Mouse (Mus musculus): ENCODE measurements around the gene Cir1. TPM values are rescaled to one million over a fixed set of nuclear protein-coding genes. Genes with fewer than 3 reads are reported as not detected.

Gene Cir1
- 23.8 and 25.5 TPM in 2 replicates for polyA plus RNA-seq (2014; fragmentation: Nextera tagmentation; extraction: Ambion mirVana)

DNA sequence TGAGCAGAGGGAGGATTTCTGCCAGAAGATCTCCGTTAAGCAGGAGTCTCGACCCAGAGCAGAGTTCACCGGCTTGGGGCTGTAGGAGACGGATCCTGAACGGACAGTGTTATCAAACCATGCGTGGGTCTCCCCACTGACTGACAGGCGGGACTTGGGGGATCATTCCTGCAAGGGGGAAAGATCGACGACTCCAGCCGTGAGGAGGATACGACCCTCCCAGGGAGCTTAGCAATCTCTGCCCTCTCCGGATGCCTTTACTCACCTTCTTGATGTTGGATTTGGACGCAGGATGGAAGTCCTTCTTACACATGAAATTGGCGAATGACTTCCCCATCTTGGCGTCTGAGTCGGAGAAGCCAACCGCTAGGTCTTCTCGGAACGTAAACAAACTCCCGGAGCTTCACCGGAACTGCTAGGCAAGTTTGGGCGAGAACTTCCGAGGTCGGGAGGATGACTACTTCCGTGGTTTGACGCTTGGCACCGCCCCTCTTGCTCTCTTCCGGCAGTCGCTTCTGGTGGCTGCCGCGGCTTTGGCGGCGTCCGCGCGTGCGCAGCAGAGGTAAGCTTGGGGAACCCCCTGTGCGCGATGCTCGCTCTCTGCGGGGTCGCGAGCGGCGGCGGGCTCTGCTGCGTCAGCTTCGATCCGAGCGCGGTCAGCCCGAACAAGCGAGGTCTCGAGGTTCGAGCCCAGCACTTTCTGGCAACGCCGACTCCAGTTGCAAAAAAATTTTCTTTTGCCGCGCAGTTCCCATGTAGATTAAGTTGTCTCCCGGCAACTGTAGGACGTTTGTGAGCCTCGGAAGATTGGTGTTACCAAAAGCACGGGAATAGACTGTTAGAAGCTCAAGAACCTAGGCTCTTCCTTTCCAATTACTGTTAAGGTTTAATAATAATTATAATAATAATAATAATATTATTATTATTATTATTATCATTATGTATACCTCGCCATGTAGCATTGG lies at the start of gene Cir1, which contains the start of gene Scrn3:
Cir1 (minus strand) TSS at position 550 of the 965 bp plus-strand sequence.
Scrn3 (plus strand) TSS at position 450 of the 965 bp plus-strand sequence.
- peaks cover 21% of the 10 kb centered on the region for H3K36me3 ChIP-seq (ENCODE audit: control insufficient read depth, insufficient read depth, low read length)
- peak within 1 kb of the TSS; percentile 72 for H3K9ac ChIP-seq (ENCODE audit: low read depth, low read length)
- DNase-seq (ENCODE audit: low spot score): peak; percentile 99
- H3K4me1 ChIP-seq (ENCODE audit: control insufficient read depth, insufficient read depth, low read length): peaks cover 5% of the 10 kb centered on the region; the same call in 1 of the 2 replicates
- H3K9me3 ChIP-seq (ENCODE audit: control insufficient read depth, low read length): no peaks in the 10 kb centered on the region
- peak within 1 kb of the TSS; percentile 92 for H3K27ac ChIP-seq (replicated peaks; ENCODE audit: low read depth, low read length)
- peak; percentile 98 for ATAC-seq (ENCODE audit: low read depth)
- peak within 1 kb of the TSS; percentile 93 for H3K4me2 ChIP-seq (ENCODE audit: low read depth, low read length)
- under 1% methylated on average over 55 of the region's 64 CpGs for WGBS
- peak within 1 kb of the TSS; percentile 89 for H3K4me3 ChIP-seq (ENCODE audit: low read depth, low read length)
- no peaks in the 10 kb centered on the region for H3K27me3 ChIP-seq (replicated peaks; ENCODE audit: control insufficient read depth, insufficient read depth, low read length)

DNA sequence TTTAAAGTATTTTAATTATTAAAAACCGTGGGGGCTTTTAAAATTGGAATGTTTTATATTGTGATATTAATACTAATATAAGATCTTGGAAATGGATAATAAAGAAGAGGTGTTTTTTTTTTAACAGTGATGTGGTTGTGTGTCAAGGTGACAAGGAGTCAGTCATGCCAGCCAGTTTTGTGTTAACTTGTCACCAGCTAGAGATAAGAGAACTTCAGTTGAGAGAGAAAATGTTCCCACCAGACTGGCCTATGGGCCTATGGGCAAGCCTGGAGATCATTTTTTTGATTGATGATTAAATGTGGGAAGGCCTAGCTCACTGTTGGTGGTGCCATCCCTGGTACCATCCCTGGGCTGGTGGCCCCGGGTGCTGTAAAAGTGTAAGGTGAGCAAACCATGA lies 48.0 kb upstream of the Cir1 start:
- H3K27me3 ChIP-seq (replicated peaks; ENCODE audit: control insufficient read depth, insufficient read depth, low read length): no peaks in the 10 kb centered on the region
- H3K27ac ChIP-seq (replicated peaks; ENCODE audit: low read depth, low read length): no peak overlapping the region
- 85% methylated on average over 2 of the region's 2 CpGs for WGBS
- H3K9me3 ChIP-seq (ENCODE audit: control insufficient read depth, low read length): no peaks in the 10 kb centered on the region
- 0 out of 2 replicates have a peak, but pooled peaks cover 7% of the 10 kb centered on the region for H3K36me3 ChIP-seq (ENCODE audit: control insufficient read depth, insufficient read depth, low read length)
- H3K4me1 ChIP-seq (ENCODE audit: control insufficient read depth, insufficient read depth, low read length): 0 out of 2 replicates have a peak, but pooled peaks cover 3% of the 10 kb centered on the region
- ATAC-seq (ENCODE audit: low read depth) (no peak), DNase-seq (ENCODE audit: low spot score) (no peak)
- no peak overlapping the region for H3K4me2 ChIP-seq (ENCODE audit: low read depth, low read length)
- H3K4me3 ChIP-seq (ENCODE audit: low read depth, low read length): no peak overlapping the region
- no peak overlapping the region for H3K9ac ChIP-seq (ENCODE audit: low read depth, low read length)

DNA sequence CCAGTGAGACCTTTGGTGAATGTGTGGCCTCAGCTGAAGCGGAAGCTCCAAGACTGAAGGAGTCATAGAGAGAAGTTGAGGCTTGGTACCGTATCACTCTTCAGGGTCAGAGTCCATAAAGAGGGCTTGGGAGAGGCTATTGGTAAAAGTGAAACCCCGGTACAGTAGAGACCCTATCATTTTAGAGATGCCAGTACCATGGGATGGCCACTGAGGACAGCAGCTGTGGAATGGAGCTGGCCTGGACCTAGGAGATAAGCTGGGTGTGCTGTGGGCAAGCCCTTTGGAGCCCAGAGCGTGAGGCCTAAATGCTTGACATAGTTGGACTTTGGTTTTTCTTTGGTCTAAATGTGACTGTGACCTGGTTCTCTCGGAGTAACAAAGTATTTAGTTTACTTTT lies 47.4 kb upstream of the Cir1 start:
- Histone ChIP-seq H3K36me3 (ENCODE audit: control insufficient read depth, insufficient read depth, low read length) (0 out of 2 replicates have a peak, but pooled peaks cover 7% of the 10 kb centered on the region), H3K4me3 (ENCODE audit: low read depth, low read length) (no peak overlapping the region)
- ATAC-seq (ENCODE audit: low read depth): no peak

DNA sequence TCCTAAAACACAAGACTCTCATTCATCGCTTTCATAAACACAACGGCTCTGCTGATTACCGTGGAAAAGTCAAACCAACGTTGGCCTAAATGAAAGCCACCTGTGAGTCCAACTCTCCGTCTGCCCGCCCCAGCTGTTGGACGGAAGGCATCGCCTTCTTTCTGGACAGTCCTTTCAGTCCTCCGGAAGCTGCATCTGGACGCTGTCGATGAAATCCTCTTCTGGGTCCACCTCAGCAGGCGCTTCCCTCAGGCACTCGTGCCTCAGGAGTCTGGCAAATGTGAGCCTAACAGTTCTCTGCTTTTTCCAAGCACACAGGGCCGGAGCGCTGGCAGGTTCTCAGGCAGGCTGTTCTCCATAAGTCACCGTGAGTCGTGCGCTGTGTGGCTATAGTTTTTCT lies 44.5 kb upstream of the Cir1 start:
- no peaks in the 10 kb centered on the region for H3K9me3 ChIP-seq (ENCODE audit: control insufficient read depth, low read length)
- H3K4me1 ChIP-seq (ENCODE audit: control insufficient read depth, insufficient read depth, low read length): 0 out of 2 replicates have a peak, but pooled peaks cover 4% of the 10 kb centered on the region
- peak overlapping the region; percentile 26 for H3K4me3 ChIP-seq (ENCODE audit: low read depth, low read length)
- 0 out of 2 replicates have a peak, but pooled peaks cover 5% of the 10 kb centered on the region for H3K36me3 ChIP-seq (ENCODE audit: control insufficient read depth, insufficient read depth, low read length)
- 27% methylated on average over 18 of the region's 18 CpGs for WGBS
- DNase-seq (ENCODE audit: low spot score) (peak; percentile 70), ATAC-seq (ENCODE audit: low read depth) (peak; percentile 30; the same call in 1 of the 2 replicates)
- H3K27ac ChIP-seq (replicated peaks; ENCODE audit: low read depth, low read length): peak overlapping the region; percentile 53
- peak overlapping the region; percentile 46 for H3K9ac ChIP-seq (ENCODE audit: low read depth, low read length)
- no peaks in the 10 kb centered on the region for H3K27me3 ChIP-seq (replicated peaks; ENCODE audit: control insufficient read depth, insufficient read depth, low read length)
- peak overlapping the region; percentile 50 for H3K4me2 ChIP-seq (ENCODE audit: low read depth, low read length)

More for the DNA sequence above, 47.4 kb upstream of the Cir1 start:
- no peaks in the 10 kb centered on the region for H3K9me3 ChIP-seq (ENCODE audit: control insufficient read depth, low read length)
- no peak overlapping the region for H3K4me2 ChIP-seq (ENCODE audit: low read depth, low read length)
- H3K4me1 ChIP-seq (ENCODE audit: control insufficient read depth, insufficient read depth, low read length): 0 out of 2 replicates have a peak, but pooled peaks cover 3% of the 10 kb centered on the region
- H3K27me3 ChIP-seq (replicated peaks; ENCODE audit: control insufficient read depth, insufficient read depth, low read length): no peaks in the 10 kb centered on the region
- WGBS: 92% methylated on average over 5 of the region's 5 CpGs
- no peak for DNase-seq (ENCODE audit: low spot score)
- H3K27ac ChIP-seq (replicated peaks; ENCODE audit: low read depth, low read length): no peak overlapping the region
- H3K9ac ChIP-seq (ENCODE audit: low read depth, low read length): no peak overlapping the region

DNA sequence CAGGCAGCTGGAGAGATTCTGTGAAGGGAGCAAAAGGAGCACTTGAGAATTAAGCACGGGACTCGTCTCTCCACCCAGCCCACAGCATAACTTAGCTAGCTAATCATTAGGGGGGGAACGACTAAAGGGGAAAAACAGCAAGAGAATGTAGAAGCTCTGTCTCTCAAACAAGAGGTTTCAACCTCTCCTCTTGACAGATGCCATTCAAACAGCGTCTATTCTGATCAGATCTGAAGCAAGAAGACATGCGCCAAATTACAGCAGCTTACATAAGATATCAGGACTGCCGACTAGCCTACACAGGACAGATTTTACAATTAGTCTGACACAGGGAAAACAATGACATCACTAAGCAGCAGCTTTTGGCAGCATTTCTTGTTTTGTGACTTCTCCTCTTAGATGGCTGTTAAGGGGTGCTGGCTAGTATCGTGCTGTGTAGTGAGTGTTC lies 39.5 kb upstream of the Cir1 start:
- H3K36me3 ChIP-seq (ENCODE audit: control insufficient read depth, insufficient read depth, low read length): no peaks in the 10 kb centered on the region
- no peaks in the 10 kb centered on the region for H3K27me3 ChIP-seq (replicated peaks; ENCODE audit: control insufficient read depth, insufficient read depth, low read length)
- 46% methylated on average over 7 of the region's 7 CpGs for WGBS
- H3K4me3 ChIP-seq (ENCODE audit: low read depth, low read length): no peak overlapping the region
- peak overlapping the region; percentile 50; the same call in 1 of the 2 replicates for H3K27ac ChIP-seq (replicated peaks; ENCODE audit: low read depth, low read length)
- DNase-seq (ENCODE audit: low spot score): peak; percentile 53
- H3K9ac ChIP-seq (ENCODE audit: low read depth, low read length): no peak overlapping the region
- H3K4me1 ChIP-seq (ENCODE audit: control insufficient read depth, insufficient read depth, low read length): peaks cover 11% of the 10 kb centered on the region; the same call in 1 of the 2 replicates
- no peaks in the 10 kb centered on the region for H3K9me3 ChIP-seq (ENCODE audit: control insufficient read depth, low read length)
- ATAC-seq (ENCODE audit: low read depth): no peak; the same call in 1 of the 2 replicates
- peak overlapping the region; percentile 17; the same call in 1 of the 2 replicates for H3K4me2 ChIP-seq (ENCODE audit: low read depth, low read length)

DNA sequence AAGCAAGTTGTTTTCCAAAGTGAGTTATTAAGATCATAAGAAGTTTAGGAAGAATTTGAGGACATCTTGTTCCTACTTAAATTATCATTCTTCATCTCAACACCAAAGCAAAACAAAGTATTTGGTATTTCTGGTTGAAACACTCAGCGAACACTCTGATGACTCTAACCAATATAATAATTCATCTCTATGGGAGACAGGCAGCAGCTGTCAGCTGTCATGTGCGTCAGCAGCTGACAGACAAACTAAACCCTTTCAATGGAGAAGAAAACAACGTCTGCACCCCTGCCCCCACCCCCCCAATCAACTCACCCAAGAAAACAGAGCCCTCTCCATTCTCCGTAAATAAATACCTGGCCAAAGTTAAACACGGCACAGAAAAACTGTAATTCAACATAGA lies 39.0 kb upstream of the Cir1 start:
- Histone ChIP-seq H3K9ac (ENCODE audit: low read depth, low read length) (no peak overlapping the region), H3K36me3 (ENCODE audit: control insufficient read depth, insufficient read depth, low read length) (no peaks in the 10 kb centered on the region)

DNA sequence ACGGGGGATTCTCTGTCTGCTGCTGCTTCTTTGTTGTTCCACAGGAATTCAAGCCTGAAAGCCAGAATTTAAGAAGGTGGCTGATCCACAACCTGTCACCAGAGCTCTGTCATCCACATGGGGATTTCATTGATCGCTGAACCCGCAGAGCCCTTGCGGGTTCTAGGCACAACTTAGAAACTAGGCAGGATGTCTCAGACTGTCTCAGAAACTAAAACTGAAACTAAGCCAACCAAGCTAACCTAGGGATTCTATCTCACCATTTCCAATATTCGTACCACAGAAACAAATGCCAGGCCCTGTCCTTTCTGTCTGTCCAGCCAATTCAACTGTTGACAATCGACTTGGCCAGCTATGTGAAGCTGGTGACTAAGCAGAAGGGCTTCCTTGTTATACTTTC lies 35.7 kb upstream of the Cir1 start:
- DNase-seq (ENCODE audit: low spot score) (no peak), ATAC-seq (ENCODE audit: low read depth) (no peak)
- WGBS: 86% methylated on average over 6 of the region's 6 CpGs
- H3K36me3 ChIP-seq (ENCODE audit: control insufficient read depth, insufficient read depth, low read length): no peaks in the 10 kb centered on the region
- no peaks in the 10 kb centered on the region for H3K27me3 ChIP-seq (replicated peaks; ENCODE audit: control insufficient read depth, insufficient read depth, low read length)
- H3K4me2 ChIP-seq (ENCODE audit: low read depth, low read length): no peak overlapping the region
- no peaks in the 10 kb centered on the region for H3K9me3 ChIP-seq (ENCODE audit: control insufficient read depth, low read length)
- H3K9ac ChIP-seq (ENCODE audit: low read depth, low read length): no peak overlapping the region
- no peak overlapping the region for H3K4me3 ChIP-seq (ENCODE audit: low read depth, low read length)
- H3K27ac ChIP-seq (replicated peaks; ENCODE audit: low read depth, low read length): no peak overlapping the region
- peaks cover 14% of the 10 kb centered on the region; the same call in 1 of the 2 replicates for H3K4me1 ChIP-seq (ENCODE audit: control insufficient read depth, insufficient read depth, low read length)

More for the DNA sequence above, 39.0 kb upstream of the Cir1 start:
- WGBS: 28% methylated on average over 5 of the region's 5 CpGs
- Histone ChIP-seq H3K27ac (replicated peaks; ENCODE audit: low read depth, low read length) (peak overlapping the region; percentile 50; the same call in 1 of the 2 replicates), H3K4me3 (ENCODE audit: low read depth, low read length) (no peak overlapping the region), H3K9me3 (ENCODE audit: control insufficient read depth, low read length) (no peaks in the 10 kb centered on the region), H3K27me3 (replicated peaks; ENCODE audit: control insufficient read depth, insufficient read depth, low read length) (no peaks in the 10 kb centered on the region), H3K4me2 (ENCODE audit: low read depth, low read length) (peak overlapping the region; percentile 17; the same call in 1 of the 2 replicates), H3K4me1 (ENCODE audit: control insufficient read depth, insufficient read depth, low read length) (peaks cover 14% of the 10 kb centered on the region; the same call in 1 of the 2 replicates)
- DNase-seq (ENCODE audit: low spot score): peak; percentile 47
- ATAC-seq (ENCODE audit: low read depth): no peak

DNA sequence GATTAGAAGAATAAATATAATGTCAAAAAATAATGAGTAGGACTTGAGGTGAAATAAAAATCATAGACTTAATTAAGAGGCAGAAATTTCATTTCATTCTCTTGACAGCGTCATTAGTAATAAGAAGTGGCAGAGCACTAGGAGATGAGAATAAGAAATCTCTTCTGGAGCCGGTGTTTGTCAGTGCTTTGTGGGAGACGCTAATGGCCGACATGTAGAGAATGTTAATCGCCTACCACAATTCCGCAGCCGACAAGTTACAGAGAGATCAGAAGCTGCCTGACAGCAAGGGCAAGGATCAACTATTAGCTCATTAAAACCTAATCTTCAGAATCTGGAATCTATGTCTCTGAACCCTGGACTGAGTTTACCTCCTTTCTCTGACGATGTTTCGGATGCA lies 35.3 kb upstream of the Cir1 start:
- ATAC-seq (ENCODE audit: low read depth): no peak
- Histone ChIP-seq H3K36me3 (ENCODE audit: control insufficient read depth, insufficient read depth, low read length) (no peaks in the 10 kb centered on the region), H3K9ac (ENCODE audit: low read depth, low read length) (no peak overlapping the region), H3K9me3 (ENCODE audit: control insufficient read depth, low read length) (no peaks in the 10 kb centered on the region), H3K4me1 (ENCODE audit: control insufficient read depth, insufficient read depth, low read length) (peaks cover 14% of the 10 kb centered on the region; the same call in 1 of the 2 replicates), H3K4me3 (ENCODE audit: low read depth, low read length) (no peak overlapping the region), H3K27ac (replicated peaks; ENCODE audit: low read depth, low read length) (no peak overlapping the region), H3K27me3 (replicated peaks; ENCODE audit: control insufficient read depth, insufficient read depth, low read length) (no peaks in the 10 kb centered on the region), H3K4me2 (ENCODE audit: low read depth, low read length) (no peak overlapping the region)
- 51% methylated on average over 9 of the region's 9 CpGs for WGBS
- no peak for DNase-seq (ENCODE audit: low spot score)
